11 mouse cellular contexts compared by ENCODE assay signal in genomic region chr3:70483066-70483743, GRCm38 (mm10).
DNase-seq lines count a peak whose midpoint lies in the region; ATAC-seq and TF ChIP-seq lines count a peak whose summit lies in the region.
"Had no signal": no experiment of that assay in that cellular context is flagged by ENCODE, and none has a peak within 500 bp of the region (broad histone marks: within the 10 kb centered on the region; RNA-seq: fewer than 3 reads in every experiment).

No protein-coding gene starts in this region.

- no peak overlapping the region for H3K4me3 ChIP-seq in hindbrain, embryonic 13.5 days
- no peak overlapping the region for H3K4me3 ChIP-seq in hindbrain, embryonic 11.5 days (ENCODE audit: low read depth, low read length)
- no peak overlapping the region for H3K4me3 ChIP-seq in hindbrain, embryonic 15.5 days
- H3K4me3 ChIP-seq: heart, adult 2 months; neural tube, embryonic 12.5 days had no signal

- 54% methylated on average over 5 of the region's 5 CpGs for WGBS in hindbrain, embryonic 13.5 days
- 69% methylated on average over 5 of the region's 5 CpGs for WGBS in hindbrain, embryonic 11.5 days
- WGBS in hindbrain, embryonic 15.5 days: 35% methylated on average over 5 of the region's 5 CpGs

- H3K4me1 ChIP-seq in hindbrain, embryonic 13.5 days (replicated peaks): peaks cover 9% of the 10 kb centered on the region; the same call in 1 of the 2 replicates
- no peaks in the 10 kb centered on the region for H3K4me1 ChIP-seq in hindbrain, embryonic 11.5 days (replicated peaks; ENCODE audit: control insufficient read depth, insufficient read depth, low read length)
- H3K4me1 ChIP-seq in hindbrain, embryonic 15.5 days (replicated peaks): peaks cover 12% of the 10 kb centered on the region
- H3K4me1 ChIP-seq: neural tube, embryonic 12.5 days had no signal

- no peak for TF ChIP-seq POLR2A in brain, embryonic 14.5 days (IDR thresholded peaks at IDR 0.05; ENCODE audit: borderline replicate concordance, extremely low read depth, insufficient read depth, insufficient read length, poor library complexity, severe bottlenecking)

- peak overlapping the region; percentile 41; the same call in 1 of the 2 replicates for H3K27ac ChIP-seq in hindbrain, embryonic 13.5 days
- H3K27ac ChIP-seq in hindbrain, embryonic 11.5 days (ENCODE audit: low read depth, low read length): no peak overlapping the region
- H3K27ac ChIP-seq in hindbrain, embryonic 15.5 days (replicated peaks): peak overlapping the region; percentile 52
- H3K27ac ChIP-seq: heart, adult 2 months; neural tube, embryonic 12.5 days had no signal

- H3K9ac ChIP-seq in hindbrain, embryonic 13.5 days: no peak overlapping the region
- no peak overlapping the region for H3K9ac ChIP-seq in hindbrain, embryonic 11.5 days (ENCODE audit: low read depth, low read length)
- H3K9ac ChIP-seq in hindbrain, embryonic 15.5 days: no peak overlapping the region
- H3K9ac ChIP-seq: liver, postnatal 0 days; neural tube, embryonic 12.5 days had no signal

- no peaks in the 10 kb centered on the region for H3K27me3 ChIP-seq in hindbrain, embryonic 13.5 days
- H3K27me3 ChIP-seq in hindbrain, embryonic 11.5 days (ENCODE audit: control insufficient read depth, insufficient read depth, low read length): no peaks in the 10 kb centered on the region
- no peaks in the 10 kb centered on the region for H3K27me3 ChIP-seq in hindbrain, embryonic 15.5 days
- H3K27me3 ChIP-seq: neural tube, embryonic 12.5 days had no signal

- no peak for DNase-seq in hindbrain, embryonic 11.5 days (ENCODE audit: low spot score)
- DNase-seq in Muller cell, postnatal 12 days (ENCODE audit: inconsistent ontology term): peak; percentile 66
- peak; percentile 87 for DNase-seq in brain, embryonic 14.5 days (ENCODE audit: low read depth)
- no peak for DNase-seq in adrenal gland, adult (ENCODE audit: inconsistent age in 2 of 2, low spot score in 1 of 2)
- no peak for DNase-seq in gastrocnemius, postnatal 4 days (ENCODE audit: low spot score in 2 of 2)
- DNase-seq: heart, adult 2 months; liver, postnatal 0 days had no signal

- H3K36me3 ChIP-seq in hindbrain, embryonic 13.5 days: no peaks in the 10 kb centered on the region
- H3K36me3 ChIP-seq in hindbrain, embryonic 11.5 days (ENCODE audit: control insufficient read depth, insufficient read depth, low read length): no peaks in the 10 kb centered on the region
- no peaks in the 10 kb centered on the region for H3K36me3 ChIP-seq in hindbrain, embryonic 15.5 days
- H3K36me3 ChIP-seq: neural tube, embryonic 12.5 days had no signal

- peak; percentile 65 for ATAC-seq in hindbrain, embryonic 13.5 days (ENCODE audit: low FRiP score)
- ATAC-seq in hindbrain, embryonic 11.5 days (ENCODE audit: low FRiP score): no peak
- ATAC-seq in hindbrain, embryonic 15.5 days (ENCODE audit: low FRiP score, low read depth): peak; percentile 49; the same call in 1 of the 2 replicates
- ATAC-seq in megakaryocyte, adult 5-6 weeks (ENCODE audit: poor library complexity, severe bottlenecking): no peak
- ATAC-seq: liver, postnatal 0 days had no signal

- peak overlapping the region; percentile 20; the same call in 1 of the 2 replicates for H3K4me2 ChIP-seq in hindbrain, embryonic 13.5 days
- no peak overlapping the region for H3K4me2 ChIP-seq in hindbrain, embryonic 11.5 days (replicated peaks; ENCODE audit: low read depth, low read length)
- peak overlapping the region; percentile 33 for H3K4me2 ChIP-seq in hindbrain, embryonic 15.5 days

- no peaks in the 10 kb centered on the region for H3K9me3 ChIP-seq in hindbrain, embryonic 13.5 days
- H3K9me3 ChIP-seq in hindbrain, embryonic 11.5 days (ENCODE audit: control insufficient read depth, low read length): no peaks in the 10 kb centered on the region
- no peaks in the 10 kb centered on the region for H3K9me3 ChIP-seq in hindbrain, embryonic 15.5 days
- H3K9me3 ChIP-seq: neural tube, embryonic 12.5 days had no signal

- no peak for TF ChIP-seq CTCF in brain, embryonic 14.5 days (IDR thresholded peaks at IDR 0.05; ENCODE audit: borderline replicate concordance, extremely low read depth, insufficient read depth, insufficient read length)

Comparison
In these comparisons a context has a peak if more than half of its experiments do, and no peak if none do; other contexts are left out.
1. ATAC-seq: peak in hindbrain, embryonic 13.5 days (single experiment) and hindbrain, embryonic 15.5 days (single experiment); none in hindbrain, embryonic 11.5 days (single experiment) and megakaryocyte, adult 5-6 weeks (single experiment).
2. DNase-seq: peak in Muller cell, postnatal 12 days (single experiment) and brain, embryonic 14.5 days (single experiment); none in hindbrain, embryonic 11.5 days (single experiment), adrenal gland, adult (0 of 2) and gastrocnemius, postnatal 4 days (0 of 2).